Mouse (Mus musculus) liver, embryonic 13.5 days (tissue): ENCODE results near the gene Esyt1. TPM values are rescaled to one million over a fixed set of nuclear protein-coding genes. Genes with fewer than 3 reads are reported as not detected.

Source experiments
- ATAC-seq: fragments of 200-750 bp; cut with Nextera tagmentation; 2 replicates; pipeline ENCODE4 v1.8.0; 2017; ENCODE audit warnings: low read depth, mild to moderate bottlenecking, moderate number of reproducible peaks, moderate library complexity
- DNase-seq: peaks from one replicate; pipeline ENCODE4 v3.0.0; 2022
- H3K27ac ChIP-seq: fragments of 300-500 bp; sonication (generic); 2 replicates; pipeline ENCODE4 v1.5.1; 2015; ENCODE audit warnings: moderate library complexity, mild to moderate bottlenecking, inconsistent platforms
- H3K27me3 ChIP-seq: fragments of 300-500 bp; sonication (generic); 2 replicates; pipeline ENCODE4 v1.6.1; 2015; ENCODE audit warnings: mild to moderate bottlenecking, inconsistent platforms
- H3K36me3 ChIP-seq: fragments of 300-500 bp; sonication (generic); 2 replicates; pipeline ENCODE4 v1.6.1; 2015; ENCODE audit warnings: mild to moderate bottlenecking, inconsistent platforms
- H3K4me1 ChIP-seq: fragments of 300-500 bp; sonication (generic); replicated peaks from 2 replicates; pipeline ENCODE4 v1.6.1; 2015; ENCODE audit warnings: inconsistent platforms
- H3K4me2 ChIP-seq: fragments of 300-500 bp; sonication (generic); 2 replicates; pipeline ENCODE4 v1.6.1; 2015; ENCODE audit warnings: inconsistent platforms, mild to moderate bottlenecking, moderate library complexity
- H3K4me3 ChIP-seq: fragments of 300-500 bp; sonication (generic); replicated peaks from 2 replicates; pipeline ENCODE4 v1.5.1; 2015; ENCODE audit warnings: mild to moderate bottlenecking, inconsistent platforms
- H3K9ac ChIP-seq: fragments of 300-500 bp; sonication (generic); 2 replicates; pipeline ENCODE4 v1.6.1; 2015; ENCODE audit warnings: mild to moderate bottlenecking, inconsistent platforms
- H3K9me3 ChIP-seq: fragments of 300-500 bp; sonication (generic); replicated peaks from 2 replicates; pipeline ENCODE4 v1.6.1; 2016; ENCODE audit warnings: inconsistent platforms
- WGBS: fragments of 180-500 bp; shearing (Covaris S2); methylation state at CpG from one replicate; pipeline ENCODE4 v1.1.7; 2015; ENCODE audit not compliant: insufficient replicate concordance; 5-methylcytosine and 5-hydroxymethylcytosine counted together
- polyA plus RNA-seq: library from polyadenylated mRNA; unstranded; fragments of >200 nt; fragmentation: Nextera tagmentation; extraction: Ambion mirVana; gene quantifications from 2 replicates; pipeline ENCODE4 v1.2.1, GENCODE M21; 2015

The Esyt1 gene
- polyA plus RNA-seq, 1 experiment from 2014 or later: 10.6 TPM

DNA sequence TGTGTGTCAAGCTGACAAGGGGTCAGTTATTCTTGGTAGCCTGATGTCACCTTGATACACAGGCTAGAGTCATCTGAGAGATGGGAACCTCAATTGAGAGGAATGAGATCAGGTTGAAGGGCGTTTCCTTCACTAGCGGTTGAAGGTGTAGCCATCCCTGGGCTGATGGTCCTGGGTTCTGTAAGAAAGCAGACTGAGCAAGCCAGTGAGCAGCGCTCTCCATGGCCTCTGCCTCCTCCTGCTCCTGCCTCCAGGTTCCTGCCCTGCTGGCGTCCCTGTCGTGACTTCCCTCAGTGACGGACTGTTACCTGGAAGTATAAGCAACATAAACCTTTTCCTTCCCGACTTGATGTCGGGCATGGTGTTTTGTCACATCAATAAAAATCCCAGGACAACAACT, 22.1 kb downstream of the Esyt1 start:
- 0 out of 2 replicates have a peak overlapping the region, but pooled peaks have one; percentile 3 for H3K27ac ChIP-seq
- WGBS: 79% methylated on average over 8 of the region's 8 CpGs

DNA sequence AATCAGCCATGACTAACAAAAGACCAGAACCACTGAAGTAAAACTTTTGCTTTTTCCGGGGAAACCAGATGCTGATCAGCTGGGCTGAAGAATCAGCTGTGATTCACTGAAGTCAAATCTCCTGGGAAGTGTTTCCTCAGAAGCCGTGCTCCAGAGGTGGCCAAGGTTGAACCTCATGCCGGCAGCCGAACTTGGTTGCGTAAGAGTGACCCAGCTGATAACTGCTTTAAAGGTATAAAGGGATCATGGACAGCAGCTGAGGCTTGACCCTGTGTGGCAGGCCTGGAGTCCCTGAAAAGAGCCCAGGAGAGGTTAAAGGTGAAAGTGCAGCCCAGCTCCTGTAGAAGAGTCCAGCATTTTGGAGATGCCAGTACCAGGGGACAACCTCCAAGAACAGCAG, 23.3 kb downstream of the Esyt1 start:
- Histone ChIP-seq H3K4me2 (no peak overlapping the region), H3K9me3 (no peaks in the 10 kb centered on the region), H3K4me3 (no peak overlapping the region), H3K4me1 (peaks cover 66% of the 10 kb centered on the region), H3K9ac (no peak overlapping the region), H3K27me3 (no peaks in the 10 kb centered on the region), H3K36me3 (no peaks in the 10 kb centered on the region), H3K27ac (peak overlapping the region; percentile 64)
- ATAC-seq (no peak), DNase-seq (no peak)
- 65% methylated on average over 5 of the region's 5 CpGs for WGBS

More for the DNA sequence above, 22.1 kb downstream of the Esyt1 start:
- H3K36me3 ChIP-seq: no peaks in the 10 kb centered on the region
- H3K4me1 ChIP-seq: peaks cover 54% of the 10 kb centered on the region
- no peaks in the 10 kb centered on the region for H3K9me3 ChIP-seq
- H3K27me3 ChIP-seq: no peaks in the 10 kb centered on the region
- no peak overlapping the region for H3K4me2 ChIP-seq
- no peak overlapping the region for H3K9ac ChIP-seq
- ATAC-seq (no peak), DNase-seq (no peak)
- H3K4me3 ChIP-seq: no peak overlapping the region

DNA sequence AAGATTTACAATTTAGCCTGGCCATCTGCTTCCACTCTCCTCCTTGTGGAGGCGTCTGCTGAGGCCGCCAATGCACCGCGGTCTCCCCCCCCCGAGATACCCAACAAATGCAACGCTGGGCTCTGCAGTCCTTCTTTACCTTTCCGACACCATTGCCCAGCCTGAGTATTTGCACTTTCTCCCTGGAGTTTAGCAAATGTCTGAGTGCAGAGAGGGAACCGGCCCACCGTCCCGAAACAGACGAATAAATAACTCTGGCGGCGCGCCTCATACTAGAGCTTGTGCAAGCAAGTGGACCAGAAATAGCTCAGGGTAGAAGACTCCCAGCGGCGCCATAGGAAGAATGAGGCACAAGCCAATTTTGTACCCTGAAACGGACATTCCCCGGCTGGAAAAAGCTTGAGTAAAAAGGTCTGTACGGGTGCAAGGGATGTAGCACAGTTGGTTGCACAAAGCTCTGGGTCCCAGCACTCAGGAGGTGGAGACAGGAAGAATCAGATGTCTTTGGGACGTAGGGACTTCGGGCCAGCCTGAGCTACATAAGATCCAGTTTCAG, 26.5 kb downstream of the Esyt1 start:
- Histone ChIP-seq H3K27me3 (no peaks in the 10 kb centered on the region), H3K4me2 (peak overlapping the region; percentile 93), H3K36me3 (no peaks in the 10 kb centered on the region), H3K4me1 (peaks cover 83% of the 10 kb centered on the region), H3K27ac (peak overlapping the region; percentile 86), H3K9me3 (no peaks in the 10 kb centered on the region), H3K4me3 (peak overlapping the region; percentile 73), H3K9ac (peak overlapping the region; percentile 82)
- DNase-seq (peak; percentile 42), ATAC-seq (peak; percentile 44)
- WGBS: 1% methylated on average over 21 of the region's 21 CpGs

DNA sequence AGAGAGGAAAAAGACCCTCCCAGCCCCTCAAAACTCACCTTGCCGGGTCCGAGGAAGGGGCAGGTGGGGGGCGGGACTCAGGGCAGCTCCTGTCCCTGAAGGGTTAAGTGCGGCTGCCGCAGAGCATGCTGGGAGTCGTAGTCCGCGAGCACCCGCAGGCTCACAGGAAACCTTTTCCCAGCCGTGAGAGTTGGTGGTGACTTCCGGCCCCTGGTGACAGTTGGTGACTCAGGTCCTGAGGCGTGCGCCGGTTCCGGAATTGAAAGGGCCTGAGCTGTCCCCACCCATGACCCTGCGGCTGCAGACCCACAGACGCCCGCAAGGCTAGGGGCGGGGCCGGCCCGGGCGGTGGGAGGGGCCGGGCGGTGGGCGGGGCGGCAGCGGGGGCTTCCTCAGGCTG, 27.1 kb downstream of the Esyt1 start, which contains the start of gene Myl6b:
Gene Myl6b (minus strand): TSS at position 96 of the 400 bp plus-strand sequence.
- Histone ChIP-seq H3K4me3 (peak within 1 kb of the TSS; percentile 73), H3K4me2 (peak within 1 kb of the TSS; percentile 93), H3K4me1 (peaks cover 77% of the 10 kb centered on the region), H3K27ac (peak within 1 kb of the TSS; percentile 86), H3K36me3 (no peaks in the 10 kb centered on the region), H3K27me3 (no peaks in the 10 kb centered on the region), H3K9ac (peak within 1 kb of the TSS; percentile 82), H3K9me3 (no peaks in the 10 kb centered on the region)
- WGBS: under 1% methylated on average over 27 of the region's 27 CpGs
- peak; percentile 95 for DNase-seq
- peak; percentile 89 for ATAC-seq

DNA sequence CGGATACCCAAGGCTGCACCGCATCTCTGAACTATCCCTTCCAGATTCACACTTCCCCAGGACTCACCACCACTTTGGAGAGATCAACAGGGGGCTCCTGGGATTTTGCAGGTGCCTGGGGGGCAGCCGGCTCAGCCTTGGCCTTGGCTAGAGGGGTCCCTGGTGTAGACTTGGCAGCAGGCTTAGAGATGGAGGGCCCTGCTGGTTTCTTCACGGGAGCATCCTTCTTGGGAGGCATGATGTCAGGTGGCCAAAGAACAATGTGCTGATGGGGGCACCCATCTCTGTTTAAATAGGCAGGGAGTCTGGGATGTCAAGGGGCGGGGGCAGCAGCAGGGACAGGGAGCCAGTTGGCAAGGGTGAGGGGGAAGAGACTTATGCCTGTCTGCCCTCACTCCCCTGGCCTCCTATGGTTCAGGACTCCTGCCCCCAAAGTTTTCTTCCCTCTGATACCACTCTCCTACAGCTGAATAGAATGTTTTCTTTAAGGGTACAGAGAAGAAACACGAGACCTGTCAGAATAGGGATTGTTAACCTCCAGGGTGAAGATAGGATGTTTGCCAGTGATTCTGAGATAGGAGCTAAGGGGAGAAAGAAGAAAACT, 28.4 kb downstream of the Esyt1 start:
- Histone ChIP-seq H3K9ac (no peak overlapping the region), H3K27ac (no peak overlapping the region), H3K36me3 (peaks cover under 1% of the 10 kb centered on the region), H3K4me3 (no peak overlapping the region), H3K4me2 (no peak overlapping the region), H3K27me3 (no peaks in the 10 kb centered on the region), H3K9me3 (no peaks in the 10 kb centered on the region), H3K4me1 (peaks cover 75% of the 10 kb centered on the region)
- ATAC-seq (no peak), DNase-seq (no peak)
- WGBS: 66% methylated on average over 6 of the region's 6 CpGs

DNA sequence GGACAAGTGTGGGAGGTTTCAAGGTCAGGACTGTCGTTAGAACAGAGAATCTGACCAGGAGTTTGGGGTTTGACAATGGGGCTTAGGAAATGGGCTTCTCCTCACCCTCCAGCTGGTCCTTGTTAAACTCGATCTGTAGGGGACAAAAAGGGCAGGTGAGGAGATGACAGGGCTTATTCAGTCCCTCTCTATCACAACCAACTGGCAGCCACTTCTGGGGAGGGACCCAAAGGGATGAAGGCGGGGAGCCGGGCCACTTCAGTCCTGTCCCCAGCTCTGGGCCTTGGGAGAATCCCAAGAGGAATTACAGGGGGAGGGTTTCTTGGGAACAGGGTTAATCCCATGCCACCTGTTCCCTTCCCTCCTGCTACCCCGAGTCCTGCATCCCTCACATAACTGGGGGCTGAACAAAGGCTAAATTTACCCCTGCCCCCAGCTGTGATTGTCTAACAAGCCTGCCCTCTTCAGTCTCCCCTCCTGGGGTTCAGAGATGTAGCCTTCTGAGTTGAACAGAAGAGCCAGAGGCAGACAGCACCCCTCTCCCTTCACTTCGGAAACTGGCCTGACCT, 29.1 kb downstream of the Esyt1 start:
- DNase-seq (no peak), ATAC-seq (no peak)
- 63% methylated on average over 6 of the region's 6 CpGs for WGBS
- H3K36me3 ChIP-seq: peaks cover 7% of the 10 kb centered on the region
- H3K4me3 ChIP-seq: no peak overlapping the region
- H3K27me3 ChIP-seq: no peaks in the 10 kb centered on the region
- H3K4me2 ChIP-seq: no peak overlapping the region
- H3K4me1 ChIP-seq: peaks cover 76% of the 10 kb centered on the region
- H3K27ac ChIP-seq: 0 out of 2 replicates have a peak overlapping the region, but pooled peaks have one; percentile 39
- H3K9ac ChIP-seq: no peak overlapping the region
- H3K9me3 ChIP-seq: no peaks in the 10 kb centered on the region

DNA sequence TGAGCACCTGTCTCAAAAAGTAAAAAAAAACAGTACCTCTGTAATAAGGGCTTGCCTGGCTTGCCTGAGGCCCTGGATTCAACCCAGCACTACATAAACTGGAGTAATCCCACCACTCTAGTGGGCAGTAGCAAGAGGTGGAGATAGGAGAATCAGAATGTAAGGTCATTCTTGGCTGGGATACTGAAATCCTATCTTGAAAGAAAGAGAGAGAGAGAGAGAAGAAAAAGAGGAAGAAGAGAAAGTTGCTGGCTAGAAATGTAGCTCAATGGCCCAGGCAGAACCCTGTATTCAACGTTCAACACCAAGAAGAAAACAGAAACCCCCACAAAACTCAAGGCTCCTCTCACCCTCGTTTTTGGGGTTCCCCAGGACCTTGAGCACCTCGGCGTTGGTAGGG, 29.8 kb downstream of the Esyt1 start:
- Histone ChIP-seq H3K36me3 (peaks cover 14% of the 10 kb centered on the region), H3K4me2 (no peak overlapping the region), H3K27ac (peak overlapping the region; percentile 39; the same call in 1 of the 2 replicates), H3K4me3 (no peak overlapping the region), H3K9me3 (no peaks in the 10 kb centered on the region), H3K27me3 (no peaks in the 10 kb centered on the region), H3K4me1 (peaks cover 80% of the 10 kb centered on the region), H3K9ac (peak overlapping the region; percentile 93)
- 64% methylated on average over 4 of the region's 4 CpGs for WGBS
- DNase-seq (no peak), ATAC-seq (no peak)

DNA sequence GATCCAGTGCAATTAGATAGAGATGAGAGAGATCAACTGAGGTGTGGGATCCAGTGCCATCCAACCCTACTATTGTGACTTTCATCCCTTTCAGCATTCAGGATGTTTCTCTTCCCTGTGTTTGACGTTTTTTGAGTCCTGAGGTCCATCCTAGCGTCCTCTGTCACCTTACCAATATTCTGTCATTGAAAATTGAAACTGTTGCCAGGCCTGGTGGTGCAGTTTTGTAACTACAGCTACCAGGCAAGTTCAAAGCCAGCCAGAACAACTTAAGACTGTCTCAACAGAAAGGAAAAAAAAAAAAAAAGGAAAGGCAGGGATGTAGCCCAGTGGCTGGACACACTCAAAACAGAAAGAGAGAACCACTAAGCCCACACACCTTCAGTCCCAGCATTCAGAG, 30.4 kb downstream of the Esyt1 start:
- Histone ChIP-seq H3K27me3 (no peaks in the 10 kb centered on the region), H3K36me3 (peaks cover 20% of the 10 kb centered on the region), H3K9me3 (no peaks in the 10 kb centered on the region), H3K27ac (peak overlapping the region; percentile 91), H3K4me2 (peak overlapping the region; percentile 93), H3K4me1 (peaks cover 80% of the 10 kb centered on the region), H3K4me3 (peak overlapping the region; percentile 88), H3K9ac (peak overlapping the region; percentile 93)
- DNase-seq (no peak), ATAC-seq (no peak)
- 57% methylated on average over 2 of the region's 2 CpGs for WGBS

DNA sequence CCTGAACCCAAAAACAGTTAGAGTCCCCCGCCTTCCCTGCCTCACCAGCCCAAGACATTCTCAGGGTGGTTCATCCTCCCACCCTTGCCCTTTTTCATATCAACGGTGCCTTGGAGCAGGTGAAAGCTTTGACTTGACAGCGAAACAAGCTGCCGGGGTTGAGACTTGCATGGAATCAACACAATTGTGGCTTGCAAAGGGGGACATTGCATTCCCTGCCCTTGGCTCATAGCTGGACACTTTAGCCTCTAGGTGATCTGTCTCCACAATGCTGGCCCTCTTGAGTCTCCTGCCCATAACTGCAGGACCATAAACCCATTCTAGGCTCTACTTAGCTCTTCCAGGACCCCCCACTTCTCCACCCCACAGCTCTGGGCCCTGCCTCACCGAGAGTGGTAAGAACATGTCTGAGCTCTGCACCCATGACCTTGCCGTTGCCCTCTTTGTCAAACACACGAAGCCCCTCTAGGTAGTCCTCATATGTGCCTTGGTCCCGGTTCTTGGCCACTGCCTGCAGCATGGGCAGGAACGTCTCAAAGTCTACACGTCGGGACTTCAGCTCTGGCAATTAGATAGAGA, 30.9 kb downstream of the Esyt1 start:
- Histone ChIP-seq H3K36me3 (peaks cover 26% of the 10 kb centered on the region), H3K4me3 (peak overlapping the region; percentile 88), H3K4me2 (peak overlapping the region; percentile 93), H3K27me3 (no peaks in the 10 kb centered on the region), H3K9ac (peak overlapping the region; percentile 93), H3K9me3 (no peaks in the 10 kb centered on the region), H3K27ac (peak overlapping the region; percentile 91), H3K4me1 (peaks cover 76% of the 10 kb centered on the region)
- ATAC-seq (no peak), DNase-seq (no peak)
- 32% methylated on average over 11 of the region's 11 CpGs for WGBS

DNA sequence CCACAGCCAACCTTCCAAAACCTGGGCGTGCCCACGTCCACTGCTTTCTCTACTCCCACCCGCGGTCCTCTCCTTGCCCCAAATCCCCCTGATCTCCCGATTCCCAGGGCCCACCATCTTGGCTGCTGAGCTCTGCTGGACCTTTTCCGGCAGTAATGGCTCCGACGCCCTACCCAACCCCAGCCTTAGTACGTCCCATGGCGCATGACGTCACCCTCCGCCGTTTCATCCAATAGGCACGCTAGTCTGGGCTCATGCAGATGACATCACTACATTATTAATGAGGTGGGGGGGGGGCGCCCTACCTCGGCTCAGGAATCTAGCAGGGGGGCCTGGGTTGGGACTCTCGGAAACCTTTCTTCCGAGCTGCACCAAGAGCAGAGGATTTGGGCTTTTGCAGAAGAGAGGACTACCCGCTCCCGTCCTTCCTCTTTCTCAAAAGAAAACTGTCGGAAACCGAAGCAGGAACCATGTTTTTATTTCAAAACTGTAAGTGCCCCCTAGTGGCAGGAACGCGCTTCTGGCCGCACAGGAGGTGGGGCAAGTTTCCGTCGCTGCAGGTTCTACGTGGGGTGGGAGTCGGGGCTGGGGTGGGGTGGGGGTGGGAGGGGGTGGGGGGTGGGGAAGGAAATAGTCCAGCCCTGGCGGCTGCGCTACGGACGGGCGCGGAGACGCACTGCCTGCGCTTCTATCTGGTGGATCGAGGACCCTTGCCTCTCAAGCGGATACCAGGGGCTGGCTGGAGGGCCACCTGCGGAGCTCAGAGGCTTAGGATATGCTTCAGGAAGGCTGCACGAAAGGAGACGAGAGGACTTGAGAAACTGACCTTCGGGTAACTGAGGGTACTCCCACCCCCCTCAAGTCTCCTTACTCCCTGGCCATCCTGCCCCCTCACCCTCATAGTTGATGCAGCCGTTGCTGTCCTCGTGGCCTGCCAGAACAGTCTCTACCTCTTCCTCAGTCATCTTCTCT, 31.7 kb downstream of the Esyt1 start, which contains the start of gene Myl6:
Gene Myl6 (minus strand): TSS at position 451 of the 972 bp plus-strand sequence.
- H3K4me3 ChIP-seq: peak within 1 kb of the TSS; percentile 88
- peak within 1 kb of the TSS; percentile 91 for H3K27ac ChIP-seq
- WGBS: under 1% methylated on average over 45 of the region's 45 CpGs
- peaks cover 68% of the 10 kb centered on the region for H3K4me1 ChIP-seq
- peak within 1 kb of the TSS; percentile 93 for H3K4me2 ChIP-seq
- DNase-seq (peak; percentile 95), ATAC-seq (peak; percentile 87)
- peak within 1 kb of the TSS; percentile 93 for H3K9ac ChIP-seq
- H3K27me3 ChIP-seq: no peaks in the 10 kb centered on the region
- H3K36me3 ChIP-seq: peaks cover 33% of the 10 kb centered on the region
- no peaks in the 10 kb centered on the region for H3K9me3 ChIP-seq
